Mouse (Mus musculus) lung, postnatal 0 days (tissue): ENCODE measurements around the gene Trank1.

Source experiments
- CTCF ChIP-seq: IDR thresholded peaks from 2 replicates; pipeline ENCODE4 v1.5.1; 2016; ENCODE audit warnings: antibody characterized with exemption, mild to moderate bottlenecking
- EP300 ChIP-seq: IDR thresholded peaks from 2 replicates; pipeline ENCODE4 v1.6.1; 2016; ENCODE audit warnings: antibody characterized with exemption, mild to moderate bottlenecking, control low read depth

- no peak for TF ChIP-seq CTCF
- no peak for TF ChIP-seq EP300
Observed at GRCm38 (mm10) chr9:111306142-111306541, 5.4 kb upstream of the Trank1 start.
